Mouse (Mus musculus) embryonic stem cell, embryonic (primary cell): ENCODE results near the gene Rpl21.

Experiments
- CTCF ChIA-PET, 4 experiments: fragments of 300-600 bp in 2 of 4; fragments of 350-600 bp in 2 of 4; sonication (Branson Sonifier 250); formaldehyde crosslinking; loops; one replicate each; lab custom pipeline; 2022; ENCODE audit warnings: inconsistent platforms in 2 of 4; lab: Charles Lee
- POLR2A ChIA-PET, 4 experiments: fragments of 300-600 bp in 2 of 4; fragments of 350-600 bp in 2 of 4; sonication (Branson Sonifier 250); formaldehyde crosslinking; loops; one replicate each; lab custom pipeline; 2022; ENCODE audit warnings: antibody characterized with exemption in 4 of 4, inconsistent platforms in 1 of 4; lab: Charles Lee

Gene Rpl21

DNA sequence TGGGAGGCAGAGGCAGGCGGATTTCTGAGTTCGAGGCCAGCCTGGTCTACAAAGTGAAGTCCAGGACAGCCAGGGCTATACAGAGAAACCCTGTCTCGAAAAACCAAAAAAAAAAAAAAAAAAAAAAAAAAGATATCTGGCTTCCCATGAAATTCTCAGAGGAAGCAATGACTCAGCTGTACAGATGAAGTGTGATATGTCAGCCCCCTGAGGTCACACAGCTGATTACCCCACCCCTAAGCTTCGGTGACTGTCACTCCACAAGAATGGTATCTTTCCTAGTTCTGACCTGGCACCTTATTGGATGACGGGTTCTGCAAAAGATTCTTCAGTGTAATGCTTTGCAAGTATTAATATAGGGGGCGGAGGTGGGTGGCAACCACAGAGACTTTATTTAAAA is 45.2 kb downstream of the Rpl21 start:
- ChIA-PET CTCF (interaction anchor here in 2 of 4 experiments (0.6 to 2.3 kb wide), 2 partner anchors 13 to 24 kb away, joined by 3 to 8 read pairs; no protein-coding TSS in a partner anchor), POLR2A (interaction anchor here in 1 of 4 experiments (1.9 kb wide), 1 partner anchor 39 kb away, joined by 6 read pairs; no protein-coding TSS in a partner anchor)

DNA sequence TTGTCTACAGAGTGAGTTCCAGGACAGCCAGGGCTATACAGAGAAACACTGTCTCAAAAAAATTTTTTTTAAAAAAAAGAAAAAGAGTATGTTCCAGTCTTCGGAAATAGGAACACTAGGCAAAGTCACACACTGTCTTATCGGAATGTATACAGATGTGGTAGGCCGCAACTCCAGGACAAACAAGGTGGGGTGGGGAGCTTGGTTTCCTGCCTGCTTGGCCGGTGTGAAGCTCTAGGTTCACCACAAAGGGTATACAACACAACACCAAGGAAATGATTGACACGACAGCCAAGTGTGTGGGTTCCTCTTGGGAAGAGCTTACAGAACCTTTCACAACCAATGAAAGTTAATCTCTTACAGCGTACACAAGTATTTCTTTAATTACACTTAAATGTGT is 49.6 kb downstream of the Rpl21 start:
- ChIA-PET CTCF (interaction anchor here in 2 of 4 experiments (0.5 to 0.6 kb wide), 2 partner anchors 174 to 765 kb away, joined by 4 read pairs; no protein-coding TSS in a partner anchor), POLR2A (interaction anchor here in 1 of 4 experiments (0.6 kb wide), 1 partner anchor 662 kb away, joined by 5 read pairs; no protein-coding TSS in a partner anchor)

DNA sequence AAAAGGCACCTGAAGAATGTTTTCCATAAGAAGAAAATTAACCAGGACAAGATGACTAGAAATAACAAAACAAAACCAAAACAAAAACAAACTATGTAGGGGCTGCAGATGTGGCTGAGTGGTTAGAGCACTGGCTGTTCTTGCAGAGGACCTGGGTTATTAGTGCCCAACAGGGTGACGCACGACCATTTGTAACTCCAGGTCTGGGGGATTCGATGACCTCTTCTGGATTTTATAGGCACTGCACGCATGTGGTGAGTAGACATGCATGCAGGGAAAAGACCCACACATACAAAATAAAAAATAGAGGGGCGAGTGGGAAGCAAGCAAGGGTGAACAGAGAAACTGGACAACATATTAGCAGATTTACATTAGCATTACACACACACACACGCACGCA is 50.4 kb downstream of the Rpl21 start:
- POLR2A ChIA-PET: no interaction called here
- CTCF ChIA-PET: interaction anchor here in 2 of 4 experiments (0.5 to 1.4 kb wide), 3 partner anchors 15 to 154 kb away, joined by 3 read pairs; no protein-coding TSS in a partner anchor

- CTCF ChIA-PET: interaction anchor here (0.5 to 1.4 kb wide), 8 partner anchors 16 to 307 kb away, joined by 3 to 10 read pairs (median 3); no protein-coding TSS in a partner anchor
- POLR2A ChIA-PET: interaction anchor here in 2 of 4 experiments (0.7 to 1.9 kb wide), 2 partner anchors 48 to 267 kb away, joined by 3 to 5 read pairs; no protein-coding TSS in a partner anchor
These were observed 51.0 kb downstream of the Rpl21 start for GRCm38 (mm10) chr5:146883486-146884272.
